Mouse (Mus musculus) testis, adult 2 months (tissue): ENCODE results near the gene Plekhb1.

Experiments used
- CTCF ChIP-seq: fragments of 200-500 bp; IDR thresholded peaks from 2 replicates; pipeline ENCODE4 v1.5.1; 2012; ENCODE audit warnings: low read depth, mild to moderate bottlenecking, inconsistent platforms, low read length, moderate library complexity; ENCODE audit not compliant: control insufficient read depth, insufficient read depth, insufficient replicate concordance
- POLR2A ChIP-seq: fragments of 200-500 bp; IDR thresholded peaks from 2 replicates; pipeline ENCODE4 v1.6.1; 2012; ENCODE audit warnings: low read depth, mild to moderate bottlenecking, inconsistent platforms, low read length, moderate library complexity; ENCODE audit not compliant: control insufficient read depth

DNA sequence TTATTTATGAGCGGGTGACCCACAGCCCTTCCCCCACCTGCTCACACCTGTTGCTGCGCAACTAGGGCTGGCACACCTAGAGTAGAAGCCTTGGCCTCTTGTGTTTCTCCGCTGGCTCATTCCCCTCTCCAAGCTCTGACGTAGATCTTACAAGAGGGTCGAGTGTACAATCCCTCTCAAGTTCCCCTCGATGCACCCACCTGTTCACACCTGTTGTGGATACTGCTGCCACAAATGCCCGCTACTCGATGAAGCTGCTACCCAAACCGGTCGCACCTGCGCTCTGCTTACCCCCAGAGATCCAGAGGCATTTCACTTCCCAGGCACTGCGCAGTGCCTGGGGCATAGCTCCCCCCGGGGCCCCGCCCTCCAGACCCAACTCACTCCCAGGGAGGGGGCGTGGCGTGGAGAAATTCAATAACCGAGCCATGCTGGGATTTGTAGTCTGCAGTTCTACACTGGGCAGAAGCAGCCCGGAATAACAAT lies 4.1 kb downstream of the Plekhb1 start:
- no peak for TF ChIP-seq CTCF
- TF ChIP-seq POLR2A = no peak
